Mouse (Mus musculus) heart, embryonic 15.5 days (tissue): ENCODE measurements around the gene Bex6. TPM values are rescaled to one million over a fixed set of nuclear protein-coding genes. Genes with fewer than 3 reads are reported as not detected.

Source experiments
- ATAC-seq: fragments of 200-750 bp; cut with Nextera tagmentation; replicated peaks from 2 replicates; pipeline ENCODE4 v1.8.0; 2017; ENCODE audit warnings: low read depth, moderate TSS enrichment; ENCODE audit not compliant: insufficient number of reproducible peaks, insufficient read depth, low FRiP score
- H3K27ac ChIP-seq: fragments of 300-500 bp; sonication (generic); 2 replicates; pipeline ENCODE4 v1.5.1; 2015; ENCODE audit warnings: mild to moderate bottlenecking, inconsistent platforms
- H3K27me3 ChIP-seq: fragments of 300-500 bp; sonication (generic); 2 replicates; pipeline ENCODE4 v1.6.1; 2015; ENCODE audit warnings: inconsistent platforms
- H3K36me3 ChIP-seq: fragments of 300-500 bp; sonication (generic); 2 replicates; pipeline ENCODE4 v1.6.1; 2015; ENCODE audit warnings: mild to moderate bottlenecking, inconsistent platforms
- H3K4me1 ChIP-seq: fragments of 300-500 bp; sonication (generic); replicated peaks from 2 replicates; pipeline ENCODE4 v1.6.1; 2015; ENCODE audit warnings: inconsistent platforms
- H3K4me2 ChIP-seq: fragments of 300-500 bp; sonication (generic); 2 replicates; pipeline ENCODE4 v1.6.1; 2015; ENCODE audit warnings: inconsistent platforms, mild to moderate bottlenecking, moderate library complexity
- H3K4me3 ChIP-seq: fragments of 300-500 bp; sonication (generic); 2 replicates; pipeline ENCODE4 v1.5.1; 2015; ENCODE audit warnings: mild to moderate bottlenecking, inconsistent platforms
- H3K9ac ChIP-seq: fragments of 300-500 bp; sonication (generic); 2 replicates; pipeline ENCODE4 v1.6.1; 2015; ENCODE audit warnings: mild to moderate bottlenecking, inconsistent platforms
- H3K9me3 ChIP-seq: fragments of 300-500 bp; sonication (generic); replicated peaks from 2 replicates; pipeline ENCODE4 v1.6.1; 2016; ENCODE audit warnings: inconsistent platforms
- WGBS: fragments of 180-500 bp; shearing (Covaris S2); methylation state at CpG from one replicate; pipeline ENCODE4 v1.1.7; 2015; ENCODE audit warnings: mixed read lengths; 5-methylcytosine and 5-hydroxymethylcytosine counted together
- polyA plus RNA-seq: library from polyadenylated mRNA; unstranded; fragments of >200 nt; fragmentation: Nextera tagmentation; extraction: Ambion mirVana; gene quantifications from 2 replicates; pipeline ENCODE4 v1.2.1, GENCODE M21; 2015

The Bex6 gene
- 0.42 TPM in 1 of 2 replicates, not detected in the other for polyA plus RNA-seq

GRCm38 (mm10) chr16:32179333-32179901 lies at the start of gene Bex6:
Gene Bex6 (plus strand): TSS chr16:32179823.
- H3K4me1 ChIP-seq: no peaks in the 10 kb centered on the region; the same call in 1 of the 2 replicates
- H3K9me3 ChIP-seq: no peaks in the 10 kb centered on the region
- no peak within 1 kb of the TSS for H3K4me3 ChIP-seq
- 64% methylated on average over 6 of the region's 6 CpGs for WGBS
- no peak within 1 kb of the TSS for H3K9ac ChIP-seq
- no peaks in the 10 kb centered on the region for H3K36me3 ChIP-seq
- H3K27ac ChIP-seq: no peak within 1 kb of the TSS
- H3K4me2 ChIP-seq: no peak within 1 kb of the TSS
- no peak for ATAC-seq
- no peaks in the 10 kb centered on the region for H3K27me3 ChIP-seq

- Histone ChIP-seq H3K9me3 (no peaks in the 10 kb centered on the region), H3K9ac (peak overlapping the region; percentile 38; the same call in 1 of the 2 replicates), H3K27ac (peak overlapping the region; percentile 52), H3K4me1 (no peaks in the 10 kb centered on the region), H3K36me3 (no peaks in the 10 kb centered on the region), H3K4me2 (peak overlapping the region; percentile 57), H3K4me3 (peak overlapping the region; percentile 38), H3K27me3 (no peaks in the 10 kb centered on the region)
- 56% methylated on average over 16 of the region's 16 CpGs for WGBS
- 0 out of 2 replicates have a peak, but pooled peaks have one; percentile 43 for ATAC-seq
These were observed 49.3 kb upstream of the Bex6 start for GRCm38 (mm10) chr16:32130190-32130826.

GRCm38 (mm10) chr16:32133148-32133547 lies 46.5 kb upstream of the Bex6 start:
- H3K36me3 ChIP-seq: no peaks in the 10 kb centered on the region
- no peaks in the 10 kb centered on the region for H3K4me1 ChIP-seq
- H3K4me2 ChIP-seq: no peak overlapping the region
- H3K9ac ChIP-seq: no peak overlapping the region
- ATAC-seq: no peak
- no peak overlapping the region for H3K27ac ChIP-seq
- no peak overlapping the region for H3K4me3 ChIP-seq
- WGBS: 81% methylated on average over 3 of the region's 3 CpGs
- H3K27me3 ChIP-seq: no peaks in the 10 kb centered on the region
- no peaks in the 10 kb centered on the region for H3K9me3 ChIP-seq

- ATAC-seq: no peak
- no peak overlapping the region for H3K4me3 ChIP-seq
- H3K27me3 ChIP-seq: peaks cover 4% of the 10 kb centered on the region; the same call in 1 of the 2 replicates
These were observed 43.7 kb upstream of the Bex6 start for GRCm38 (mm10) chr16:32135842-32136357.

GRCm38 (mm10) chr16:32138954-32139353 lies 40.7 kb upstream of the Bex6 start:
- Histone ChIP-seq H3K4me2 (no peak overlapping the region), H3K4me1 (no peaks in the 10 kb centered on the region), H3K27ac (no peak overlapping the region), H3K9me3 (0 out of 2 replicates have a peak, but pooled peaks cover 4% of the 10 kb centered on the region), H3K9ac (no peak overlapping the region), H3K4me3 (no peak overlapping the region), H3K27me3 (peaks cover 4% of the 10 kb centered on the region; the same call in 1 of the 2 replicates), H3K36me3 (0 out of 2 replicates have a peak, but pooled peaks cover 4% of the 10 kb centered on the region)
- ATAC-seq: no peak
- 92% methylated on average over 1 of the region's 1 CpGs for WGBS

More at GRCm38 (mm10) chr16:32135842-32136357, 43.7 kb upstream of the Bex6 start:
- no peaks in the 10 kb centered on the region for H3K36me3 ChIP-seq
- 80% methylated on average over 7 of the region's 7 CpGs for WGBS
- no peak overlapping the region for H3K4me2 ChIP-seq
- H3K9ac ChIP-seq: no peak overlapping the region
- no peaks in the 10 kb centered on the region for H3K9me3 ChIP-seq
- no peaks in the 10 kb centered on the region for H3K4me1 ChIP-seq
- H3K27ac ChIP-seq: no peak overlapping the region

- Histone ChIP-seq H3K9me3 (0 out of 2 replicates have a peak, but pooled peaks cover 4% of the 10 kb centered on the region), H3K4me1 (no peaks in the 10 kb centered on the region), H3K4me2 (no peak overlapping the region), H3K27ac (no peak overlapping the region), H3K27me3 (peaks cover 4% of the 10 kb centered on the region; the same call in 1 of the 2 replicates), H3K4me3 (no peak overlapping the region), H3K36me3 (0 out of 2 replicates have a peak, but pooled peaks cover 4% of the 10 kb centered on the region), H3K9ac (no peak overlapping the region)
- 93% methylated on average over 15 of the region's 15 CpGs for WGBS
- no peak for ATAC-seq
These were observed 35.9 kb upstream of the Bex6 start for GRCm38 (mm10) chr16:32143766-32144165.

GRCm38 (mm10) chr16:32144592-32144991 lies 35.0 kb upstream of the Bex6 start:
- Histone ChIP-seq H3K36me3 (0 out of 2 replicates have a peak, but pooled peaks cover 4% of the 10 kb centered on the region), H3K27me3 (peaks cover 4% of the 10 kb centered on the region; the same call in 1 of the 2 replicates), H3K9ac (no peak overlapping the region), H3K4me3 (no peak overlapping the region), H3K4me1 (no peaks in the 10 kb centered on the region), H3K9me3 (0 out of 2 replicates have a peak, but pooled peaks cover 4% of the 10 kb centered on the region), H3K4me2 (no peak overlapping the region), H3K27ac (no peak overlapping the region)
- 90% methylated on average over 17 of the region's 17 CpGs for WGBS
- ATAC-seq: no peak

- Histone ChIP-seq H3K36me3 (0 out of 2 replicates have a peak, but pooled peaks cover 4% of the 10 kb centered on the region), H3K4me1 (no peaks in the 10 kb centered on the region), H3K9ac (no peak overlapping the region), H3K4me2 (peak overlapping the region; percentile 36; the same call in 1 of the 2 replicates), H3K27me3 (no peaks in the 10 kb centered on the region), H3K4me3 (0 out of 2 replicates have a peak overlapping the region, but pooled peaks have one; percentile 5), H3K27ac (no peak overlapping the region), H3K9me3 (0 out of 2 replicates have a peak, but pooled peaks cover 4% of the 10 kb centered on the region)
- ATAC-seq: no peak
- 54% methylated on average over 12 of the region's 13 CpGs for WGBS
These were observed 31.9 kb upstream of the Bex6 start for GRCm38 (mm10) chr16:32147589-32148207.

- H3K36me3 ChIP-seq: no peaks in the 10 kb centered on the region
- H3K9ac ChIP-seq: no peak overlapping the region
- peaks cover 5% of the 10 kb centered on the region; the same call in 1 of the 2 replicates for H3K4me1 ChIP-seq
- H3K27me3 ChIP-seq: no peaks in the 10 kb centered on the region
- ATAC-seq: no peak
- WGBS: 75% methylated on average over 1 of the region's 1 CpGs
- H3K9me3 ChIP-seq: no peaks in the 10 kb centered on the region
- H3K4me3 ChIP-seq: no peak overlapping the region
- no peak overlapping the region for H3K4me2 ChIP-seq
- no peak overlapping the region for H3K27ac ChIP-seq
These were observed 25.6 kb upstream of the Bex6 start for GRCm38 (mm10) chr16:32153976-32154375.

- Histone ChIP-seq H3K36me3 (no peaks in the 10 kb centered on the region), H3K4me1 (peaks cover 5% of the 10 kb centered on the region; the same call in 1 of the 2 replicates), H3K4me3 (no peak overlapping the region), H3K4me2 (peak overlapping the region; percentile 20; the same call in 1 of the 2 replicates), H3K9me3 (no peaks in the 10 kb centered on the region), H3K27ac (no peak overlapping the region), H3K9ac (no peak overlapping the region), H3K27me3 (no peaks in the 10 kb centered on the region)
- ATAC-seq: no peak
- 47% methylated on average over 13 of the region's 13 CpGs for WGBS
These were observed 25.2 kb upstream of the Bex6 start for GRCm38 (mm10) chr16:32154437-32154836.

- 36% methylated on average over 3 of the region's 3 CpGs for WGBS
- Histone ChIP-seq H3K9me3 (no peaks in the 10 kb centered on the region), H3K4me3 (no peak overlapping the region), H3K27me3 (no peaks in the 10 kb centered on the region), H3K36me3 (no peaks in the 10 kb centered on the region), H3K27ac (no peak overlapping the region), H3K4me2 (no peak overlapping the region), H3K4me1 (peaks cover 11% of the 10 kb centered on the region; the same call in 1 of the 2 replicates), H3K9ac (no peak overlapping the region)
- no peak for ATAC-seq
These were observed 22.9 kb upstream of the Bex6 start for GRCm38 (mm10) chr16:32156719-32157118.
